Mouse (Mus musculus) bone marrow, adult 2 months (tissue): ENCODE measurements around the gene Cps1. TPM values are rescaled to one million over a fixed set of nuclear protein-coding genes. Genes with fewer than 3 reads are reported as not detected.

Experiments
- H3K27ac ChIP-seq: fragments of 200-500 bp; 2 replicates; pipeline ENCODE4 v1.5.1; 2012; ENCODE audit warnings: low read depth, mild to moderate bottlenecking, control low read depth, inconsistent platforms, low read length; ENCODE audit not compliant: control insufficient read depth, poor library complexity, insufficient read depth
- H3K4me1 ChIP-seq: fragments of 200-500 bp; 2 replicates; pipeline ENCODE4 v1.6.1; 2011; ENCODE audit warnings: low read length; ENCODE audit not compliant: control insufficient read depth, insufficient read depth
- H3K4me3 ChIP-seq: fragments of 200-500 bp; replicated peaks from 2 replicates; pipeline ENCODE3; 2011; ENCODE audit warnings: mild to moderate bottlenecking, low read depth, low read length, control low read depth; ENCODE audit not compliant: control insufficient read depth
- CTCF ChIP-seq: fragments of 200-500 bp; IDR thresholded peaks from 2 replicates; pipeline ENCODE4 v1.5.1; 2011; ENCODE audit warnings: low read length, control low read depth; ENCODE audit not compliant: control insufficient read depth, insufficient read depth
- POLR2A ChIP-seq: fragments of 200-500 bp; IDR thresholded peaks from 2 replicates; pipeline ENCODE4 v1.6.1; 2011; ENCODE audit warnings: low read depth, mild to moderate bottlenecking, control low read depth, low read length, borderline replicate concordance; ENCODE audit not compliant: control insufficient read depth
- WGBS: fragments of 180-500 bp; shearing (Covaris S2); methylation state at CpG from one replicate; pipeline ENCODE4 v1.1.7; 2018; 5-methylcytosine and 5-hydroxymethylcytosine counted together
- polyA plus RNA-seq: library from polyadenylated mRNA; stranded (reverse); fragments of >200 nt; gene quantifications from 2 replicates; pipeline ENCODE4 v1.2.4, GENCODE M21; 2011; ENCODE audit warnings: low replicate concordance; ENCODE audit not compliant: missing spikeins, insufficient read depth, insufficient read length

Cps1 gene
- polyA plus RNA-seq, 1 experiment, result 3.7 TPM

DNA sequence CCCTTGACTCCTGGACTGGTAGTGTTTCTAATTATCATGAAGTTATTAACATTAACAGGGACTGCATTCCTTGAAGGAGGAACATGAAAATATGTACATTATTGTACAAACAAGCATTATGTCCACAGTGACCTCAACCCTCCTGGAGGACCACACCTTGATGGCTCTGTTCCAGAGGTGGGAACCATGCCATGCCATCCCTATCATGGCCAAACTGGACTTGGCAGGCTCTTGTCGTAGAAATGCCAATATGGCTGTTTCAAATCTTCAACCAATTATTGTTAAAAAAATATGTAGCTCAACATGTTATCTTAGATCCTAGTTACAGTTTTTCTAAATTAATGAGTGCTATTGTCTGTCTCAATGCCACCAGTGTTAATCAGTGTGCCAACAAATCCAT lies 116.1 kb downstream of the Cps1 start:
- 75% methylated on average over 1 of the region's 1 CpGs for WGBS
- no peaks in the 10 kb centered on the region for H3K4me1 ChIP-seq
- no peak overlapping the region for H3K4me3 ChIP-seq
- TF ChIP-seq POLR2A (no peak), CTCF (no peak)
- no peak overlapping the region for H3K27ac ChIP-seq

DNA sequence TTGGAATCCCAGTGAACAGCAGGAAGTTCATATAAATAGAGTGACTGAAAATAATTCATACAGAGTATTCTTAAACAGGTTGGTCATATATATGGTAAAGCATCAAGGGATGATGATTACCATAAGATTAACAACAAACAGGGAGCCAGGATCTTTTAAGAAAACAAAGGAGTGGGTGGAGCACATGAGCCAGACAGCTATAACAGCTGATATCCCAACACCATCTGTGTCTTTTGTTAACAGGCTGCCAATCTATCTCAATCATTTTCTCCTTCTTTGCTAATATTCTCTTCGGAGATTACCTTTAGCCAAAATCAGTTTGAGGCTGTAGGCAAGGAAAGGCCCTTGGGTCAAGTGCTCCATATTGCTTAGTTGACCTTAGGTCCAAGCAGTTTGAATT lies 142.4 kb downstream of the Cps1 start:
- Histone ChIP-seq H3K4me1 (no peaks in the 10 kb centered on the region), H3K27ac (no peak overlapping the region), H3K4me3 (no peak overlapping the region)
- 67% methylated on average over 1 of the region's 1 CpGs for WGBS
- TF ChIP-seq CTCF (no peak), POLR2A (no peak)

DNA sequence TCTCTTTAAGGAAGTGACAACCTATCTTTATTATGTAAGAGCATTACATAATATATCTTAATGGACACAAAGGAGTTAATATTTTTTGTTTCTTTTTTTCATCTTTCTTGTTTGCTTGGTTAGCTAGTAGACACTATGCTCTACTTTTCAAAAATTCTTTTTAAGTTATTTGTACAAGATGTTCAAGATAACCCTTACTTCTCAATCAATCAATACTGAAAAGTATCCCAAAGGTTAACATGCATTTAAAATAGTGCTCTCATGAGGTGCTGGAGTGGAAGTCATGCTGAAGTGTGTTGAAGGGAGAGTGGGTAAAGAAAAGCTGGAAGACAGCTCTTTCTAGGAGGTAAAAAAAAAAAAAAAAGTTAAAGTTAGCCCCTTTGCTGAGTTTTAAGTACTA lies 145.1 kb downstream of the Cps1 start:
- H3K27ac ChIP-seq, result no peak overlapping the region
- H3K4me1 ChIP-seq, result no peaks in the 10 kb centered on the region
- no peak overlapping the region for H3K4me3 ChIP-seq
- TF ChIP-seq CTCF (no peak), POLR2A (no peak)

DNA sequence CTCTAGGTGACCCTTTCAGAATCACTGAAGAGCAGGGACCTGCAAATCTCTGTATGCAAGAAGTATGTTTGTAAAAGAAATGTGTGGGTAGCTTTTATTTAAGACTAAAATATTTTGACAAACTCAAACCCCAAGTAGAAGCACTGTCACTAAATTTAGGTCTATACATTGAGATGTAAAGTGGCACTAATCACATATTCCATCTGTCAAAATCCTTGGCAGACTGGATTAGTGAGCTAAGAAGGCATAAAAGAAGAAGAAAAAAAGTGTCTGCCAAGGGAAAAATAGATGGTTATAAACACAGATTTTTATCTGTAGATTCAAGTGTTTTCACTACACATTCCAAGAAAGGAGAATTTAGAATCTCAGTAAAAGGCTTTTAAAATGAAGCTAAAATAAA lies 145.6 kb downstream of the Cps1 start:
- H3K4me3 ChIP-seq, result no peak overlapping the region
- no peak for TF ChIP-seq CTCF
- H3K27ac ChIP-seq, result no peak overlapping the region
- H3K4me1 ChIP-seq, result no peaks in the 10 kb centered on the region

DNA sequence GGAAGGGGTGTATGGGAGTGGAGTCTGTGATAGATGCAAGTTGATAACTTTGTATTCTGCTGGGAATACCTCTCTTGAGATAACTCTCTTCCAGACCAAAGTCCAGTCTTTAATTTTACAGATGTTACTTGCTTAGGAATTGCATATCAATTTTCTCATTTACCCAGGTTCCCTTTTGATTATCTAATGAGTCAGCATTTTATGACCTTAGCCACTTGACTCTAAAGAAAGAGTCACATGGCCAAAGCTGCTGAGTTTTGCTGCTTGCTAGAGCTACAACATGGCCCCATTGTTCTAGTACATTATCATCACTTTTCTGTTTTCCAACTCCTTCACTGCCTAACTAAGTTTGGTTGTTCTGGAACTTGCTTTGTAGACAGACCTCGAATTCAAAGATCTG lies 153.4 kb downstream of the Cps1 start:
- Histone ChIP-seq H3K4me3 (no peak overlapping the region), H3K4me1 (no peaks in the 10 kb centered on the region), H3K27ac (no peak overlapping the region)
- WGBS, result 68% methylated on average over 1 of the region's 1 CpGs
- TF ChIP-seq POLR2A (no peak), CTCF (no peak)

Other genes with a start within 250 kb of the Cps1 start
- 5.2 and 11.6 TPM in 2 replicates for gene Myl1, start 177.6 kb upstream of the Cps1 start, polyA plus RNA-seq
- 11.6 and 21.0 TPM in 2 replicates for gene Lancl1, start 84.2 kb upstream of the Cps1 start, polyA plus RNA-seq